Mouse (Mus musculus) intestine, embryonic 16.5 days (tissue): ENCODE measurements at regions not wholly inside any gene's neighbourhood (a gene's known extent, or its start where the extent isn't known, plus 50 kb on each side); places are given as distances from the start of the nearest gene placed in this dataset.

Source experiments
- ATAC-seq: fragments of 200-750 bp; cut with Nextera tagmentation; 2 replicates; pipeline ENCODE4 v1.8.0; 2017; ENCODE audit warnings: moderate TSS enrichment, moderate library complexity
- H3K27ac ChIP-seq: fragments of 300-500 bp; sonication (generic); 2 replicates; pipeline ENCODE4 v1.5.1; 2014; ENCODE audit warnings: mild to moderate bottlenecking, low read length
- H3K27me3 ChIP-seq: fragments of 300-500 bp; sonication (generic); replicated peaks from 2 replicates; pipeline ENCODE4 v1.6.1; 2014; ENCODE audit warnings: low read length, control low read depth, mixed read lengths; ENCODE audit not compliant: control insufficient read depth, insufficient read depth
- H3K36me3 ChIP-seq: fragments of 300-500 bp; sonication (generic); 2 replicates; pipeline ENCODE4 v1.6.1; 2014; ENCODE audit warnings: low read length, control low read depth; ENCODE audit not compliant: control insufficient read depth, insufficient read depth
- H3K4me1 ChIP-seq: fragments of 300-500 bp; sonication (generic); 2 replicates; pipeline ENCODE4 v1.6.1; 2014; ENCODE audit warnings: low read length, control low read depth, mixed read lengths; ENCODE audit not compliant: control insufficient read depth, insufficient read depth
- H3K4me2 ChIP-seq: fragments of 300-500 bp; sonication (generic); 2 replicates; pipeline ENCODE4 v1.6.1; 2014; ENCODE audit warnings: low read depth, low read length, control low read depth
- H3K4me3 ChIP-seq: fragments of 300-500 bp; sonication (generic); 2 replicates; pipeline ENCODE4 v1.5.1; 2014; ENCODE audit warnings: mild to moderate bottlenecking, low read length
- H3K9ac ChIP-seq: fragments of 300-500 bp; sonication (generic); 2 replicates; pipeline ENCODE4 v1.6.1; 2014; ENCODE audit warnings: low read depth, low read length
- H3K9me3 ChIP-seq: fragments of 300-500 bp; sonication (generic); 2 replicates; pipeline ENCODE4 v1.6.1; 2016; ENCODE audit warnings: low read length, control low read depth; ENCODE audit not compliant: control insufficient read depth
- WGBS: fragments of 180-500 bp; shearing (Covaris S2); extraction: QIAGEN DNeasy Blood & Tissue Kit; methylation state at CpG from one replicate; pipeline ENCODE4 v1.1.7; 2014; 5-methylcytosine and 5-hydroxymethylcytosine counted together

- no peaks in the 10 kb centered on the region for H3K27me3 ChIP-seq
- no peaks in the 10 kb centered on the region for H3K9me3 ChIP-seq
- no peak overlapping the region for H3K27ac ChIP-seq
- 0 out of 2 replicates have a peak, but pooled peaks cover 3% of the 10 kb centered on the region for H3K4me1 ChIP-seq
- no peak overlapping the region for H3K9ac ChIP-seq
- H3K4me3 ChIP-seq: no peak overlapping the region
- no peak overlapping the region for H3K4me2 ChIP-seq
- H3K36me3 ChIP-seq: no peaks in the 10 kb centered on the region
- ATAC-seq: 0 out of 2 replicates have a peak, but pooled peaks have one; percentile 33
- 61% methylated on average over 19 of the region's 19 CpGs for WGBS
Measured at GRCm38 (mm10) chr9:61012771-61013540, 218.6 kb downstream of the Uaca start.

GRCm38 (mm10) chr9:61014151-61014550, 219.8 kb downstream of the Uaca start:
- no peaks in the 10 kb centered on the region for H3K9me3 ChIP-seq
- H3K36me3 ChIP-seq: no peaks in the 10 kb centered on the region
- H3K4me2 ChIP-seq: no peak overlapping the region
- H3K27me3 ChIP-seq: no peaks in the 10 kb centered on the region
- no peak overlapping the region for H3K27ac ChIP-seq
- ATAC-seq: no peak
- WGBS: 51% methylated on average over 8 of the region's 8 CpGs
- no peak overlapping the region for H3K9ac ChIP-seq
- H3K4me1 ChIP-seq: 0 out of 2 replicates have a peak, but pooled peaks cover 3% of the 10 kb centered on the region
- H3K4me3 ChIP-seq: no peak overlapping the region

- Histone ChIP-seq H3K27ac (no peak overlapping the region), H3K4me3 (no peak overlapping the region), H3K9me3 (no peaks in the 10 kb centered on the region), H3K36me3 (no peaks in the 10 kb centered on the region), H3K4me1 (0 out of 2 replicates have a peak, but pooled peaks cover 3% of the 10 kb centered on the region), H3K9ac (no peak overlapping the region), H3K4me2 (no peak overlapping the region), H3K27me3 (no peaks in the 10 kb centered on the region)
- ATAC-seq: no peak
- WGBS: 32% methylated on average over 15 of the region's 15 CpGs
Measured at GRCm38 (mm10) chr9:61015374-61015890, 221.1 kb downstream of the Uaca start.

GRCm38 (mm10) chr9:61016673-61017072, 222.3 kb downstream of the Uaca start:
- Histone ChIP-seq H3K9me3 (no peaks in the 10 kb centered on the region), H3K27ac (no peak overlapping the region), H3K4me2 (no peak overlapping the region), H3K4me1 (0 out of 2 replicates have a peak, but pooled peaks cover 3% of the 10 kb centered on the region), H3K36me3 (no peaks in the 10 kb centered on the region), H3K9ac (no peak overlapping the region), H3K4me3 (no peak overlapping the region), H3K27me3 (no peaks in the 10 kb centered on the region)
- WGBS: 48% methylated on average over 10 of the region's 10 CpGs
- no peak for ATAC-seq

- no peak overlapping the region for H3K9ac ChIP-seq
- 74% methylated on average over 4 of the region's 4 CpGs for WGBS
- H3K4me1 ChIP-seq: no peaks in the 10 kb centered on the region
- no peak overlapping the region for H3K4me3 ChIP-seq
- ATAC-seq: no peak
- H3K9me3 ChIP-seq: no peaks in the 10 kb centered on the region
- H3K4me2 ChIP-seq: no peak overlapping the region
- no peaks in the 10 kb centered on the region for H3K36me3 ChIP-seq
- H3K27me3 ChIP-seq: no peaks in the 10 kb centered on the region
- H3K27ac ChIP-seq: no peak overlapping the region
Measured at GRCm38 (mm10) chr9:61019938-61020337, 225.6 kb downstream of the Uaca start.

GRCm38 (mm10) chr9:61021810-61022209, 227.5 kb downstream of the Uaca start:
- H3K27me3 ChIP-seq: no peaks in the 10 kb centered on the region
- WGBS: 86% methylated on average over 5 of the region's 5 CpGs
- H3K4me2 ChIP-seq: no peak overlapping the region
- no peak overlapping the region for H3K4me3 ChIP-seq
- H3K4me1 ChIP-seq: no peaks in the 10 kb centered on the region
- H3K27ac ChIP-seq: no peak overlapping the region
- no peak overlapping the region for H3K9ac ChIP-seq
- no peak for ATAC-seq
- no peaks in the 10 kb centered on the region for H3K36me3 ChIP-seq
- H3K9me3 ChIP-seq: no peaks in the 10 kb centered on the region

GRCm38 (mm10) chr9:61022371-61023026, 228.2 kb downstream of the Uaca start:
- H3K9me3 ChIP-seq: no peaks in the 10 kb centered on the region
- no peak overlapping the region for H3K4me3 ChIP-seq
- no peak overlapping the region for H3K27ac ChIP-seq
- no peaks in the 10 kb centered on the region for H3K36me3 ChIP-seq
- WGBS: 74% methylated on average over 6 of the region's 6 CpGs
- no peak overlapping the region for H3K9ac ChIP-seq
- no peaks in the 10 kb centered on the region for H3K27me3 ChIP-seq
- H3K4me1 ChIP-seq: no peaks in the 10 kb centered on the region
- ATAC-seq: no peak
- H3K4me2 ChIP-seq: no peak overlapping the region

GRCm38 (mm10) chr9:61025341-61025740, 231.0 kb downstream of the Uaca start:
- H3K27me3 ChIP-seq: no peaks in the 10 kb centered on the region
- H3K9me3 ChIP-seq: no peaks in the 10 kb centered on the region
- no peak overlapping the region for H3K4me2 ChIP-seq
- no peaks in the 10 kb centered on the region for H3K36me3 ChIP-seq
- H3K27ac ChIP-seq: no peak overlapping the region
- no peak overlapping the region for H3K4me3 ChIP-seq
- ATAC-seq: no peak
- no peak overlapping the region for H3K9ac ChIP-seq
- no peaks in the 10 kb centered on the region for H3K4me1 ChIP-seq
- 87% methylated on average over 6 of the region's 6 CpGs for WGBS

GRCm38 (mm10) chr9:61028775-61029401, 234.5 kb downstream of the Uaca start:
- Histone ChIP-seq H3K36me3 (no peaks in the 10 kb centered on the region), H3K4me1 (peaks cover 13% of the 10 kb centered on the region; the same call in 1 of the 2 replicates), H3K27ac (no peak overlapping the region), H3K4me3 (no peak overlapping the region), H3K9me3 (no peaks in the 10 kb centered on the region), H3K4me2 (no peak overlapping the region), H3K9ac (no peak overlapping the region), H3K27me3 (no peaks in the 10 kb centered on the region)
- ATAC-seq: no peak
- WGBS: 58% methylated on average over 12 of the region's 12 CpGs
